Mouse (Mus musculus): ENCODE measurements around the gene Eif4b. TPM values are rescaled to one million over a fixed set of nuclear protein-coding genes. Genes with fewer than 3 reads are reported as not detected.
"Not testable (repeated sequence)": the region's sequence is repeated elsewhere in the genome, so short reads cannot be mapped to it uniquely, and the experiment has no call there.

The Eif4b gene
- total and polyA plus RNA-seq, 3 experiments = 536 to 652 (median 555) TPM

DNA sequence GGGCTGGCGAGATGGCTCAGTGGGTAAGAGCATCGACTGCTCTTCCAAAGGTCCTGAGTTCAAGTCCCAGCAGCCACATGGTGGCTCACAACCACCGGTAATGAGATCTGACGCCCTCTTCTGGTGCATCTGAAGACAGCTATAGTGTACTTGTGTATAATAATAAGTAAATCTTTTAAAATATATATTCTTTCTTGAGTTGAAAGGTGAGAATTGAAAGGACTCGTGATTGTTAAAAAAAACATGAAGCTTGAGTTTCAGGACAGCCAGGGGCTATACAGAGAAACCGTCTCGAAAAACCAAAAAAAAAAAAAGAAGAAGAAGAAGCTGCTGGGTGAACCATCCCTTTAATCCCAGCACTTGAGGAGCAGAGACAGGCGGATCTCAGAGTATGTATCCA lies 6.4 kb downstream of the Eif4b start:
- peak overlapping the region; percentile 28 for H3K9ac ChIP-seq (ENCODE audit: insufficient read depth, low read depth)
- peaks cover 36 to 75% of the 10 kb centered on the region in 2 experiments for H3K36me3 ChIP-seq (replicated peaks in 1 of 2; ENCODE audit: control insufficient read depth in 1 of 2, insufficient read depth in 1 of 2, low read length in 1 of 2)
- peaks cover 93% of the 10 kb centered on the region for H3K79me2 ChIP-seq (replicated peaks; ENCODE audit: control insufficient read depth, extremely low read depth, insufficient read depth, poor library complexity, severe bottlenecking)
- peaks cover 7 to 63% of the 10 kb centered on the region in 2 experiments for H3K4me1 ChIP-seq (ENCODE audit: control insufficient read depth in 1 of 2, insufficient read depth in 2 of 2)
- H3K9me3 ChIP-seq (replicated peaks; ENCODE audit: low read length); H3K27me3 ChIP-seq (replicated peaks); DNase-seq (ENCODE audit: extremely low read depth); dilution Hi-C loops (cut with MboI; ENCODE audit: extremely low pct_ligation_motif_present, extremely low pct_unique_long_range_greater_than_20kb, low sequenced_read_pairs); H3K27ac ChIP-seq (ENCODE audit: insufficient read depth, low read depth); H3K4me3 ChIP-seq (replicated peaks in 1 of 3; ENCODE audit: low read depth in 2 of 3, low read length in 2 of 3, poor library complexity in 1 of 3); in situ Hi-C loops (cut with MboI; ENCODE audit: low pct_ligation_motif_present, low pct_unique_long_range_greater_than_20kb, low sequenced_read_pairs): not testable (repeated sequence)
- peak overlapping the region; percentile 51 for H3K4me2 ChIP-seq (ENCODE audit: insufficient read depth, low read depth, poor library complexity, severe bottlenecking)
- TF ChIP-seq CTCF (conservative IDR thresholded peaks at IDR 0.05 in 1 of 2, IDR thresholded peaks at IDR 0.05 in 1 of 2; ENCODE audit: low read depth in 2 of 2, low read length in 2 of 2) (peak; percentile 3 to 30; a peak in 2 of 4 replicates), ZNF384 (IDR thresholded peaks at IDR 0.05; ENCODE audit: low read depth, low read length) (peak; percentile 64), MYC (IDR thresholded peaks at IDR 0.05; ENCODE audit: low read depth, low read length) (peak; percentile 57; the same call in 1 of the 2 replicates)

GRCm38 (mm10) chr15:102080429-102080828 lies 6.9 kb downstream of the Eif4b start:
- TF ChIP-seq CTCF (conservative IDR thresholded peaks at IDR 0.05 in 1 of 2, IDR thresholded peaks at IDR 0.05 in 1 of 2; ENCODE audit: low read depth in 2 of 2, low read length in 2 of 2) = peak; percentile 16 to 45; a peak in 3 of 4 replicates
- TF ChIP-seq POLR2A (IDR thresholded peaks at IDR 0.05; ENCODE audit: low read depth, low read length) = 0 out of 2 replicates have a peak, but pooled peaks have one; percentile 23
- no peak for TF ChIP-seq POLR2AphosphoS2 (IDR thresholded peaks at IDR 0.05; ENCODE audit: low read depth, low read length)
- TF ChIP-seq RAD21 (IDR thresholded peaks at IDR 0.05; ENCODE audit: low read depth, low read length) = no peak; the same call in 1 of the 2 replicates
- dilution Hi-C loops (cut with MboI; ENCODE audit: extremely low pct_ligation_motif_present, extremely low pct_unique_long_range_greater_than_20kb, low sequenced_read_pairs) (no loop called here), in situ Hi-C loops (cut with MboI; ENCODE audit: low pct_ligation_motif_present, low pct_unique_long_range_greater_than_20kb, low sequenced_read_pairs) (no loop called here)
- Histone ChIP-seq H3K4me3 (replicated peaks in 1 of 3; ENCODE audit: low read depth in 2 of 3, low read length in 2 of 3, poor library complexity in 1 of 3) (no peak overlapping the region), H3K79me2 (replicated peaks; ENCODE audit: control insufficient read depth, extremely low read depth, insufficient read depth, poor library complexity, severe bottlenecking) (peaks cover 88% of the 10 kb centered on the region), H3K9me3 (replicated peaks; ENCODE audit: low read length) (no peaks in the 10 kb centered on the region), H3K27ac (ENCODE audit: insufficient read depth, low read depth) (0 out of 2 replicates have a peak overlapping the region, but pooled peaks have one; percentile 26), H3K36me3 (replicated peaks in 1 of 2; ENCODE audit: control insufficient read depth in 1 of 2, insufficient read depth in 1 of 2, low read length in 1 of 2) (peaks cover 39 to 77% of the 10 kb centered on the region in 2 experiments), H3K27me3 (replicated peaks) (no peaks in the 10 kb centered on the region), H3K9ac (ENCODE audit: insufficient read depth, low read depth) (peak overlapping the region; percentile 28; the same call in 1 of the 2 replicates), H3K4me1 (ENCODE audit: control insufficient read depth in 1 of 2, insufficient read depth in 2 of 2) (peaks cover 7 to 65% of the 10 kb centered on the region in 2 experiments), H3K4me2 (ENCODE audit: insufficient read depth, low read depth, poor library complexity, severe bottlenecking) (peak overlapping the region; percentile 51)
- DNase-seq (ENCODE audit: extremely low read depth) = peak; percentile 74

GRCm38 (mm10) chr15:102082148-102082547 lies 8.6 kb downstream of the Eif4b start:
- peaks cover 53 to 92% of the 10 kb centered on the region in 2 experiments for H3K36me3 ChIP-seq (replicated peaks in 1 of 2; ENCODE audit: control insufficient read depth in 1 of 2, insufficient read depth in 1 of 2, low read length in 1 of 2)
- no peaks in the 10 kb centered on the region for H3K27me3 ChIP-seq (replicated peaks)
- no peak for TF ChIP-seq PAX5 (IDR thresholded peaks at IDR 0.05; ENCODE audit: low read length)
- TF ChIP-seq POLR2A (IDR thresholded peaks at IDR 0.05; ENCODE audit: low read depth, low read length) = 0 out of 2 replicates have a peak, but pooled peaks have one; percentile 20
- H3K4me2 ChIP-seq (ENCODE audit: insufficient read depth, low read depth, poor library complexity, severe bottlenecking) = no peak overlapping the region
- DNase-seq (ENCODE audit: extremely low read depth) = no peak
- peaks cover 7 to 57% of the 10 kb centered on the region in 2 experiments for H3K4me1 ChIP-seq (ENCODE audit: control insufficient read depth in 1 of 2, insufficient read depth in 2 of 2)
- dilution Hi-C loops (cut with MboI; ENCODE audit: extremely low pct_ligation_motif_present, extremely low pct_unique_long_range_greater_than_20kb, low sequenced_read_pairs) (no loop called here), in situ Hi-C loops (cut with MboI; ENCODE audit: low pct_ligation_motif_present, low pct_unique_long_range_greater_than_20kb, low sequenced_read_pairs) (no loop called here)
- H3K4me3 ChIP-seq (replicated peaks in 1 of 3; ENCODE audit: low read depth in 2 of 3, low read length in 2 of 3, poor library complexity in 1 of 3) = no peak overlapping the region
- H3K79me2 ChIP-seq (replicated peaks; ENCODE audit: control insufficient read depth, extremely low read depth, insufficient read depth, poor library complexity, severe bottlenecking) = peaks cover 87% of the 10 kb centered on the region
- H3K9ac ChIP-seq (ENCODE audit: insufficient read depth, low read depth) = no peak overlapping the region
- no peak overlapping the region for H3K27ac ChIP-seq (ENCODE audit: insufficient read depth, low read depth)
- no peaks in the 10 kb centered on the region for H3K9me3 ChIP-seq (replicated peaks; ENCODE audit: low read length)
